Mouse (Mus musculus) cerebellum, adult 2 months (tissue): ENCODE data around the gene Igf2r.

ENCODE experiments used
- CTCF ChIP-seq: fragments of 200-500 bp; IDR thresholded peaks from 2 replicates; pipeline ENCODE4 v1.5.1; 2011; ENCODE audit warnings: low read depth, mild to moderate bottlenecking, control low read depth, low read length, moderate library complexity, borderline replicate concordance; ENCODE audit not compliant: insufficient read depth
- POLR2A ChIP-seq: fragments of 200-500 bp; IDR thresholded peaks from 2 replicates; pipeline ENCODE4 v1.6.1; 2011; ENCODE audit warnings: low read length, control low read depth, borderline replicate concordance; ENCODE audit not compliant: insufficient read depth

DNA sequence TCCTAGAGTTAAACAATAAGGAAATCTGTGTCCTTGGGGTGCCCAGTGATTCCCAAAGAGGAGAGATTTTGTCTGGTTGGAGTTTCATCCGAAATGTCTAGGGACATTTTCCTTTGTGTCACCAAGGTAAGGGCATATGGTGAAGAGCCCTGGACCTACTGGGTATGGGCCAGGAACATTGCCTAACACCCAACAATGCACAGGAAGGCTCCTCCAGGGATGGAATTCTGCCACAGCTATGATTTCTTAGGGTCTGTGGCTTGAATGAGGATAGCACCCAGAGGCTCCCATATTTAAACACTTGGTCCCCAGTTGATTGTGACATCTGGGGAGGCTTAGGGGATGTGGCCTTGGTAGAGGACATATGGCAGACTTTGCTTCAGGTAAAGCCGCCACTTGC is 6.1 kb downstream of the Igf2r start:
- TF ChIP-seq POLR2A: no peak
- no peak for TF ChIP-seq CTCF
